28 mouse cellular contexts compared by ENCODE assay signal in genomic region chr11:34377649-34378048, GRCm38 (mm10).
DNase-seq lines count a peak whose midpoint lies in the region; ATAC-seq and TF ChIP-seq lines count a peak whose summit lies in the region.
"Had no signal": no experiment of that assay in that cellular context is flagged by ENCODE, and none has a peak within 500 bp of the region (broad histone marks: within the 10 kb centered on the region; RNA-seq: fewer than 3 reads in every experiment).

No protein-coding gene starts in this region.

- DNase-seq in neural tube, embryonic 10.5 days (ENCODE audit: extremely low spot score, low spot score) = no peak
- DNase-seq in hindbrain, postnatal 0 days (ENCODE audit: low spot score) = peak; percentile 36
- no peak for DNase-seq in spleen, postnatal 4 days (ENCODE audit: low spot score in 2 of 2)
- DNase-seq in gastrocnemius, postnatal 4 days (ENCODE audit: low spot score in 2 of 2) = no peak
- DNase-seq: adrenal gland, adult 8-10 months; cerebellum, adult 18-20 months; cerebellum, postnatal 36 days; embryo, embryonic 11 days; gastrocnemius, adult 2 months; heart, postnatal 10 days; layer of hippocampus, adult 9-11 months; lung, postnatal 36 days; thymus, adult 2 months; thymus, postnatal 4 days had no signal

- no peaks in the 10 kb centered on the region for H3K27me3 ChIP-seq in hindbrain, embryonic 13.5 days
- no peaks in the 10 kb centered on the region for H3K27me3 ChIP-seq in hindbrain, embryonic 12.5 days
- H3K27me3 ChIP-seq in neural tube, embryonic 12.5 days (replicated peaks) = no peaks in the 10 kb centered on the region
- H3K27me3 ChIP-seq in hindbrain, postnatal 0 days (ENCODE audit: insufficient read depth, low read length) = no peaks in the 10 kb centered on the region
- H3K27me3 ChIP-seq: embryonic facial prominence, embryonic 13.5 days; heart, embryonic 12.5 days; lung, embryonic 15.5 days; megakaryocyte, embryonic 14.5 days had no signal

- H3K9me3 ChIP-seq in hindbrain, embryonic 13.5 days = no peaks in the 10 kb centered on the region
- no peaks in the 10 kb centered on the region for H3K9me3 ChIP-seq in hindbrain, embryonic 12.5 days (replicated peaks)
- no peaks in the 10 kb centered on the region for H3K9me3 ChIP-seq in neural tube, embryonic 12.5 days
- no peaks in the 10 kb centered on the region for H3K9me3 ChIP-seq in hindbrain, postnatal 0 days (ENCODE audit: low read length)
- H3K9me3 ChIP-seq: embryonic facial prominence, embryonic 13.5 days; heart, embryonic 12.5 days; limb, embryonic 15.5 days; lung, embryonic 15.5 days; megakaryocyte, embryonic 14.5 days had no signal

- TF ChIP-seq CTCF in hindbrain, postnatal 0 days (IDR thresholded peaks at IDR 0.05; ENCODE audit: low read depth) = no peak

- H3K9ac ChIP-seq in hindbrain, embryonic 13.5 days = no peak overlapping the region
- H3K9ac ChIP-seq in hindbrain, embryonic 12.5 days = no peak overlapping the region
- no peak overlapping the region for H3K9ac ChIP-seq in neural tube, embryonic 12.5 days
- H3K9ac ChIP-seq in hindbrain, postnatal 0 days (replicated peaks; ENCODE audit: low read length) = no peak overlapping the region
- H3K9ac ChIP-seq: embryonic facial prominence, embryonic 13.5 days; heart, embryonic 12.5 days; limb, embryonic 15.5 days; liver, embryonic 14.5 days; lung, embryonic 15.5 days had no signal

- H3K27ac ChIP-seq in hindbrain, embryonic 13.5 days = peak overlapping the region; percentile 19; the same call in 1 of the 2 replicates
- no peak overlapping the region for H3K27ac ChIP-seq in hindbrain, embryonic 12.5 days
- no peak overlapping the region for H3K27ac ChIP-seq in neural tube, embryonic 12.5 days
- no peak overlapping the region for H3K27ac ChIP-seq in hindbrain, postnatal 0 days
- H3K27ac ChIP-seq: embryonic facial prominence, embryonic 13.5 days; gastrocnemius, adult 2 months; kidney, postnatal 0 days; limb, embryonic 15.5 days; liver, embryonic 14.5 days; lung, embryonic 15.5 days; stomach, postnatal 0 days had no signal

- H3K4me1 ChIP-seq in hindbrain, embryonic 13.5 days (replicated peaks) = peaks cover 11% of the 10 kb centered on the region
- H3K4me1 ChIP-seq in hindbrain, embryonic 12.5 days = 0 out of 2 replicates have a peak, but pooled peaks cover 4% of the 10 kb centered on the region
- peaks cover 5% of the 10 kb centered on the region; the same call in 1 of the 2 replicates for H3K4me1 ChIP-seq in neural tube, embryonic 12.5 days
- H3K4me1 ChIP-seq in hindbrain, postnatal 0 days (ENCODE audit: insufficient read depth, low read length) = no peaks in the 10 kb centered on the region
- H3K4me1 ChIP-seq: embryonic facial prominence, embryonic 13.5 days; heart, embryonic 12.5 days; limb, embryonic 15.5 days; lung, embryonic 15.5 days; megakaryocyte, embryonic 14.5 days had no signal

- H3K4me3 ChIP-seq in hindbrain, embryonic 13.5 days = no peak overlapping the region
- H3K4me3 ChIP-seq in hindbrain, embryonic 12.5 days = no peak overlapping the region
- no peak overlapping the region for H3K4me3 ChIP-seq in neural tube, embryonic 12.5 days
- no peak overlapping the region for H3K4me3 ChIP-seq in hindbrain, postnatal 0 days (ENCODE audit: low read length)
- H3K4me3 ChIP-seq: embryonic facial prominence, embryonic 13.5 days; erythroblast, embryonic 14.5 days; gastrocnemius, adult 2 months; heart, embryonic 12.5 days; limb, embryonic 15.5 days; lung, embryonic 15.5 days; megakaryocyte, embryonic 14.5 days had no signal

- 0 out of 2 replicates have a peak, but pooled peaks have one; percentile 32 for ATAC-seq in hindbrain, embryonic 13.5 days (ENCODE audit: low FRiP score)
- ATAC-seq in hindbrain, embryonic 12.5 days (ENCODE audit: low FRiP score) = no peak
- peak; percentile 17; the same call in 1 of the 2 replicates for ATAC-seq in neural tube, embryonic 12.5 days (ENCODE audit: low FRiP score, low read depth)
- peak; percentile 29; the same call in 1 of the 2 replicates for ATAC-seq in hindbrain, postnatal 0 days
- ATAC-seq: activated CD4-positive, CD25-positive, alpha-beta regulatory T cell, adult 4 months; intestine, postnatal 0 days had no signal

- WGBS in hindbrain, embryonic 13.5 days = 49% methylated on average over 6 of the region's 6 CpGs
- 70% methylated on average over 6 of the region's 6 CpGs for whole genome bisulfite sequencing in hindbrain, embryonic 12.5 days
- WGBS in neural tube, embryonic 12.5 days = 47% methylated on average over 6 of the region's 6 CpGs
- WGBS in hindbrain, postnatal 0 days = 49% methylated on average over 6 of the region's 6 CpGs

- H3K4me2 ChIP-seq in hindbrain, embryonic 13.5 days = no peak overlapping the region
- no peak overlapping the region for H3K4me2 ChIP-seq in hindbrain, embryonic 12.5 days (replicated peaks)
- no peak overlapping the region for H3K4me2 ChIP-seq in neural tube, embryonic 12.5 days (replicated peaks)
- H3K4me2 ChIP-seq in hindbrain, postnatal 0 days (ENCODE audit: low read depth, low read length) = no peak overlapping the region
- H3K4me2 ChIP-seq: embryonic facial prominence, embryonic 13.5 days; heart, embryonic 12.5 days; limb, embryonic 15.5 days; lung, embryonic 15.5 days had no signal

- H3K36me3 ChIP-seq in hindbrain, embryonic 13.5 days = no peaks in the 10 kb centered on the region
- H3K36me3 ChIP-seq in hindbrain, embryonic 12.5 days = no peaks in the 10 kb centered on the region
- H3K36me3 ChIP-seq in neural tube, embryonic 12.5 days = no peaks in the 10 kb centered on the region
- no peaks in the 10 kb centered on the region for H3K36me3 ChIP-seq in hindbrain, postnatal 0 days (ENCODE audit: insufficient read depth, low read length)
- H3K36me3 ChIP-seq: embryonic facial prominence, embryonic 13.5 days; heart, embryonic 12.5 days; limb, embryonic 15.5 days; lung, embryonic 15.5 days had no signal
